Mouse (Mus musculus) MEL (cell line): ENCODE data around the gene Gm19345.

Source experiments
- CHD2 ChIP-seq: IDR thresholded peaks from 2 replicates; pipeline ENCODE4 v1.6.1; 2011; ENCODE audit warnings: low read length, improper control_type of control experiment
- CTCF ChIP-seq, 3 experiments: IDR thresholded peaks in 2 of 3; conservative IDR thresholded peaks in 1 of 3; 2 replicates each; pipeline ENCODE4 v1.5.1; 2011 to 2012; ENCODE audit warnings: low read length in 3 of 3, low read depth in 2 of 3, mild to moderate bottlenecking in 2 of 3, improper control_type of control experiment in 1 of 3, inconsistent platforms in 1 of 3, mixed read lengths in 1 of 3, moderate library complexity in 1 of 3; ENCODE audit not compliant: control insufficient read depth in 1 of 3, insufficient read depth in 1 of 3, poor library complexity in 1 of 3, severe bottlenecking in 1 of 3
- EP300 ChIP-seq, 2 experiments: IDR thresholded peaks; 2 replicates each; pipeline ENCODE4 v1.6.1; 2011; ENCODE audit warnings: improper control_type of control experiment in 2 of 2, low read length in 2 of 2, low read depth in 1 of 2, mild to moderate bottlenecking in 1 of 2
- ETS1 ChIP-seq: IDR thresholded peaks from 2 replicates; pipeline ENCODE4 v1.6.1; 2012; ENCODE audit warnings: low read depth, mild to moderate bottlenecking, inconsistent platforms, low read length, improper control_type of control experiment, moderate library complexity
- HCFC1 ChIP-seq: IDR thresholded peaks from 2 replicates; pipeline ENCODE4 v1.6.1; 2012; ENCODE audit warnings: low read depth, mild to moderate bottlenecking, inconsistent platforms, low read length, improper control_type of control experiment, moderate library complexity
- MAX ChIP-seq: IDR thresholded peaks from 2 replicates; pipeline ENCODE4 v1.6.1; 2011; ENCODE audit warnings: low read length, improper control_type of control experiment
- RAD21 ChIP-seq: IDR thresholded peaks from 2 replicates; pipeline ENCODE4 v1.6.1; 2011; ENCODE audit warnings: mild to moderate bottlenecking, low read depth, low read length, improper control_type of control experiment
- SIN3A ChIP-seq: IDR thresholded peaks from 2 replicates; pipeline ENCODE4 v1.6.1; 2012; ENCODE audit warnings: low read length, improper control_type of control experiment, inconsistent platforms
- TAL1 ChIP-seq: IDR thresholded peaks from 2 replicates; pipeline ENCODE4 v1.6.1; 2012; ENCODE audit warnings: mild to moderate bottlenecking, inconsistent platforms, low read length, moderate library complexity, mixed read lengths
- TBP ChIP-seq: IDR thresholded peaks from 2 replicates; pipeline ENCODE4 v1.8.0; 2011; ENCODE audit warnings: low read depth, low read length, improper control_type of control experiment
- ZC3H11A ChIP-seq: IDR thresholded peaks from 2 replicates; pipeline ENCODE4 v1.6.1; 2012; ENCODE audit warnings: low read depth, mild to moderate bottlenecking, inconsistent platforms, low read length, improper control_type of control experiment
- ZKSCAN1 ChIP-seq: IDR thresholded peaks from 2 replicates; pipeline ENCODE4 v1.6.1; 2012; ENCODE audit warnings: low read depth, mild to moderate bottlenecking, inconsistent platforms, low read length, improper control_type of control experiment, moderate library complexity

GRCm38 (mm10) chr7:19836843-19837242, 15.0 kb upstream of the Gm19345 start:
- no peak for TF ChIP-seq EP300 (IDR thresholded peaks at IDR 0.05; ENCODE audit: low read depth in 1 of 2, low read length in 2 of 2)
- TF ChIP-seq ZC3H11A: no peak
- no peak for TF ChIP-seq CTCF (IDR thresholded peaks at IDR 0.05 in 2 of 3, conservative IDR thresholded peaks at IDR 0.05 in 1 of 3; ENCODE audit: control insufficient read depth in 1 of 3, insufficient read depth in 1 of 3, low read depth in 2 of 3, low read length in 3 of 3, poor library complexity in 1 of 3, severe bottlenecking in 1 of 3)
- TF ChIP-seq HCFC1: no peak
- TF ChIP-seq SIN3A: no peak
- no peak for TF ChIP-seq TBP
- no peak for TF ChIP-seq ZKSCAN1
- no peak for TF ChIP-seq RAD21
- no peak for TF ChIP-seq TAL1
- no peak for TF ChIP-seq ETS1
- TF ChIP-seq CHD2: no peak
- TF ChIP-seq MAX: no peak
